Mouse (Mus musculus): ENCODE data around the gene Cry1. TPM values are rescaled to one million over a fixed set of nuclear protein-coding genes. Genes with fewer than 3 reads are reported as not detected.

The Cry1 gene
- 5.7 and 7.8 TPM in 2 replicates for polyA plus RNA-seq (2012; ENCODE audit: low replicate concordance)

DNA sequence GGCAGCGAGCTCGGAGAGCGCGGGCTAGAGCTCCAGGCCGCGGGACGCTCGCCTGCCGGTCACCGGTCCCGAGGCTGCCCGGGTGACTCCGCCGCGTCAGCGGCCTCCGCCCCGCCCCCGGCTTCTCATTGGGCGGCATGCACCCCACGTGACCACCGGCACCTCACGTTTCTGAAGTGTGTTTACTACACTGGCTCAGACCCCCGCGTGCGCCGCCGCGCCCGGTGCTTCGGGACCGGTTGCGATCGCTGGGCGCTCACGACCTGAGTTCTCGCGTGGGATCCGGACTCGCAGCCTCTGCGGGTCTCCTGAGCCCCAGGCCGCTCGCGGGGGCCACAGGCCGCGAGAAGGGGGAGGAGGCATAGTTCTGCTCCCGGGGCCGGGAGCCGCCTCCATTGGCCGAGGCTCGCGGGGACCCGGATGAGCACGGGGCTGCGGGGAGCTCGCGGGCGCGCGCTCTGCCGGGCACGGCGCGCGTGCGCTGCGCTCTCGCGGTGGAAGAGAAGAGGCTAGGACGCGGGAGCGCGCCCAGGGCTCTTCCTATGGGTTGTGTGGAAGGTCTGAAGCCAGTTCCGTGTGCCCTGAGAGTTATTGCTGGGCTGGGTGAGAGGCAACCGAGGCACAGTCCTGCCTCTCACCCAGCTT lies at the start of gene Cry1:
Gene Cry1 (minus strand): TSS at position 101 of the 645 bp plus-strand sequence.

GRCm38 (mm10) chr10:85127395-85128287 lies 57.2 kb downstream of the Cry1 start, which contains the start of gene Mterf2:
Gene Mterf2, minus strand, starts transcription at chr10:85128027.

DNA sequence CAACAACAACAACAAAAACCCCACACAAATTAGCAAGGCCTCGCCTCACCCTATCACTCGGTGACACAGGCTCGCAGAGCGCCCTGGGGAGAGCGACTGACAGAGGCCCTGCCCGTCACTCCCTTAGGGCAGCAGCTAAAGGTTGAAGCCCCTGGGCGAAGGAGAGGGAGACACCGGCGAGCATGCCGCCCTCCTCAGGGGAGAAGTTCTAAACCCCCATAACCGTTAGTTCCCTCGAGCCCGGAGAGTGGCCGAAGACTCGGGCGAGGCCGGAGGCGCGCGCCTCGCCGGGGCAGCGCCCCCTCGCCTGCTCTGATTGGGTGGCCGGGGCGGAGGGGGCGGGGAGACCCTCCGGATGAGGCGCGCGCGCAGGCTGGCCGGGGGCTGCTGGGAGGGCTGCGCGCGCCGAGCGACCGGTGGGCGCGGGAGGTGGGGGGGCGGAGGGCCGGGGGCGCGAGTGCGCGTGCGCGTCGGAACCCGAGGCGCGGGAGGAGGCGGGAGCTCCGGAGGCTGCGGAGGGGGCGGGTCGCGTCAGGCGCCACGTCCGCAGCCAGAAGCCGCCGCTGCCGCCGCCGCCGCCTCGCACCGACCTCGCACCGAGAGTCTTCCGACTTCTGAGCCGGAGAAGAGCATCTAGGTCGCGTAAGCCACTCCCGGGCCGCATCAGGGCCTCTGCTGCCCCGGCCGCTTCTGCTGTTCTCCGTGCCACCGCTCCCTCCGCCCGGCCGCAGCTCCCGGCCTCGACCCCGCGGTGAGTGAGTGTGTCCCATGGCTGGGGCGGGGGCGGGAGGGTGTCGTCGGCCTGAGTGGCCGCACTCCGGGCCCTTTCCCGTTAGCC lies 82.4 kb downstream of the Cry1 start, which contains the start of the genes Fhl4 and Tmem263:
Gene Fhl4 (minus strand): TSS at position 249 of the 838 bp plus-strand sequence.
Gene Tmem263 (plus strand): TSS at position 381 of the 838 bp plus-strand sequence.

Other genes with a start within 250 kb of the Cry1 start
- gene Fhl4, start 82.6 kb downstream of the Cry1 start, polyA plus RNA-seq (2012; ENCODE audit: low replicate concordance) = not detected in 2 replicates
- 21.8 and 32.9 TPM in 2 replicates for gene Tmem263, start 82.4 kb downstream of the Cry1 start, polyA plus RNA-seq (2012; ENCODE audit: low replicate concordance)
- 0.80 and 0.82 TPM in 2 replicates for gene Mterf2, start 57.0 kb downstream of the Cry1 start, polyA plus RNA-seq (2012; ENCODE audit: low replicate concordance)
- 0.68 and 1.7 TPM in 2 replicates for gene Btbd11, start 201.8 kb upstream of the Cry1 start, polyA plus RNA-seq (2012; ENCODE audit: low replicate concordance)